Mouse (Mus musculus) erythroblast, embryonic 14.5 days (primary cell): ENCODE results near the gene Lrmda.

Experiments
- GATA1 ChIP-seq: IDR thresholded peaks from 2 replicates; pipeline ENCODE4 v1.6.1; 2012; ENCODE audit warnings: low read length, inconsistent platforms, mixed read lengths
- TAL1 ChIP-seq: IDR thresholded peaks from 3 replicates; pipeline ENCODE4 v1.6.1; 2012; ENCODE audit warnings: low read length, inconsistent platforms, mixed read lengths

DNA sequence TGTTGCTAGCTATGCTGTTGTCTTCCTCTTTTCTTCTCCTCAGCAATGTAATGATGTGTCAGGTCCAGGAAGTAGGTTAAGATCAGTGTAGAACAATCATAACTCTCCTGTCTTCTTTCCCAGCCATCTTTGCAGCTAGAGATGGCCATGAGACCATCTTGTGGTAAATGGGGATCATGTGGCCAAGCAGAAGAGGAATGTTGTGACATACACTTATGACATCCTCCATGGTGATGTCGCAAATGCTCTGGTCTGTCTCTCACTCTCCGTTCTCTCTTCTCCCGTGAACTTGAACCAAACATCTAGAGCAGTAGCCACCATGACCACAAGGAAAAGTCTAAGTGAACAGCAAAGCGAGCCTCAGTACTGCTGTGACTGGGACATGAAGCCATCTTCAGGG is 19.9 kb upstream of the Lrmda start:
- TF ChIP-seq GATA1 (no peak), TAL1 (no peak)
